Mouse (Mus musculus): ENCODE measurements at regions not wholly inside any gene's neighbourhood (a gene's known extent, or its start where the extent isn't known, plus 50 kb on each side); places are given as distances from the start of the nearest gene placed in this dataset.

DNA sequence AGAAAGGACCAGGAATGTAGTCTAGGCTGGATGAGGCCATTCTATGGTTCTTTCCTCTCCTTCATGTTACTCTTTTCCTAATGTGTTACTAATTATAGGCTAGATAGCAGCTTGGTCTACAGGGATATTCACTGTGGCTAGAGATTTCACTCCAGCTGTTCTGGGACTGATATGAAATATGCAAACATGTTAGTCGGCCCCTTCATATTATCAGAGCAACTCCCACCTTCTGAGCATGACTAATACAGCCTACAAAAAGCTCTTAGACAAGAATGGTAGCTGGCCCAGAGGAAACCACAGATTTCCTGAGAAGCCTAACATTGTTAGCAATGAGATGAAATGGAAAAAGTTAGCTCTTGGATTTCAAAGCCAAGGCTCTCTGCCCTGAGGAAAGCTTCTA, 198.1 kb downstream of the Vegfc start:
- TF ChIP-seq CTCF (IDR thresholded peaks at IDR 0.05; ENCODE audit: borderline replicate concordance, extremely low read depth, insufficient read depth, insufficient read length), result no peak
- no peak for TF ChIP-seq POLR2A (IDR thresholded peaks at IDR 0.05; ENCODE audit: borderline replicate concordance, extremely low read depth, insufficient read depth, insufficient read length, poor library complexity, severe bottlenecking)
